Mouse (Mus musculus): ENCODE results near the gene Nup188. TPM values are rescaled to one million over a fixed set of nuclear protein-coding genes. Genes with fewer than 3 reads are reported as not detected.

The Nup188 gene
- total RNA-seq, 4 experiments from 2014 or later = 28.2 to 33.6 (median 30.2) TPM

- DNase-seq = no peak
Observed at GRCm38 (mm10) chr2:30355861-30356260, 69.7 kb downstream of the Nup188 start.

- DNase-seq = no peak
Observed at GRCm38 (mm10) chr2:30356266-30356665, 70.1 kb downstream of the Nup188 start.

- no peak for DNase-seq
Observed at GRCm38 (mm10) chr2:30356906-30357305, 70.7 kb downstream of the Nup188 start.

- no peak for DNase-seq
Observed at GRCm38 (mm10) chr2:30357552-30358510, 71.6 kb downstream of the Nup188 start.

- peak; percentile 62 for DNase-seq
Observed at GRCm38 (mm10) chr2:30358533-30359531, 72.6 kb downstream of the Nup188 start, which contains the start of gene Sh3glb2. Sh3glb2 (minus strand) TSS chr2:30359337.

GRCm38 (mm10) chr2:30360626-30361025 lies 74.4 kb downstream of the Nup188 start:
- DNase-seq = no peak

- DNase-seq = no peak
Observed at GRCm38 (mm10) chr2:30362865-30363264, 76.7 kb downstream of the Nup188 start.

- DNase-seq = peak; percentile 100
Observed at GRCm38 (mm10) chr2:30363773-30364650, 77.8 kb downstream of the Nup188 start, which contains the start of gene Miga2. Miga2 (plus strand) TSS chr2:30364233.

GRCm38 (mm10) chr2:30365281-30366069 lies 79.3 kb downstream of the Nup188 start:
- no peak for DNase-seq

GRCm38 (mm10) chr2:30366203-30366602 lies 80.0 kb downstream of the Nup188 start:
- no peak for DNase-seq

GRCm38 (mm10) chr2:30371544-30371943 lies 85.3 kb downstream of the Nup188 start:
- no peak for DNase-seq

- no peak for DNase-seq
Observed at GRCm38 (mm10) chr2:30372726-30373125, 86.5 kb downstream of the Nup188 start.

GRCm38 (mm10) chr2:30375893-30376292 lies 89.7 kb downstream of the Nup188 start:
- no peak for DNase-seq

GRCm38 (mm10) chr2:30377721-30378120 lies 91.5 kb downstream of the Nup188 start:
- no peak for DNase-seq

- DNase-seq = no peak
Observed at GRCm38 (mm10) chr2:30379307-30379706, 93.1 kb downstream of the Nup188 start.

- no peak for DNase-seq
Observed at GRCm38 (mm10) chr2:30380564-30381376, 94.6 kb downstream of the Nup188 start.

- no peak for DNase-seq
Observed at GRCm38 (mm10) chr2:30381377-30381725, 95.2 kb downstream of the Nup188 start.

GRCm38 (mm10) chr2:30384814-30385213 lies 98.6 kb downstream of the Nup188 start:
- DNase-seq = no peak

- DNase-seq = no peak
Observed at GRCm38 (mm10) chr2:30385591-30385990, 99.4 kb downstream of the Nup188 start.

GRCm38 (mm10) chr2:30386913-30387312 lies 100.7 kb downstream of the Nup188 start:
- DNase-seq = no peak

All from adrenal gland, adult 8-10 months (tissue).